ENCODE assay signal across 16 mouse cellular contexts in genomic region chr11:97923639-97924038, GRCm38 (mm10).
"Had no signal": no experiment of that assay in that cellular context is flagged by ENCODE, and none has a peak within 500 bp of the region (broad histone marks: within the 10 kb centered on the region; RNA-seq: fewer than 3 reads in every experiment).

No protein-coding gene starts in this region.

- ATAC-seq: intestine, embryonic 16.5 days had no signal

- H3K4me1 ChIP-seq: liver, embryonic 13.5 days; stomach, embryonic 15.5 days had no signal

- H3K4me2 ChIP-seq: liver, embryonic 13.5 days; midbrain, embryonic 11.5 days; stomach, embryonic 15.5 days had no signal

- H3K9me3 ChIP-seq: liver, embryonic 13.5 days; stomach, embryonic 15.5 days had no signal

- H3K27ac ChIP-seq: left cerebral cortex, adult 2 months; liver, embryonic 13.5 days; stomach, embryonic 15.5 days had no signal

- H3K36me3 ChIP-seq: liver, embryonic 13.5 days; stomach, embryonic 15.5 days had no signal

- DNase-seq: layer of hippocampus, postnatal 36 days; liver, embryonic 13.5 days; lung, adult 2 months; lung, postnatal 14 days; lung, postnatal 4 days; midbrain, embryonic 14.5 days; retina, postnatal 1 day; right cerebral cortex, postnatal 25 days; spleen, adult 18-20 months; thymus, adult 2 months; thymus, postnatal 14 days; thymus, postnatal 4 days had no signal

- H3K9ac ChIP-seq: liver, embryonic 13.5 days; stomach, embryonic 15.5 days had no signal

- H3K4me3 ChIP-seq: left cerebral cortex, adult 2 months; liver, embryonic 13.5 days; stomach, embryonic 15.5 days had no signal

- H3K27me3 ChIP-seq: liver, embryonic 13.5 days; stomach, embryonic 15.5 days had no signal
